Mouse (Mus musculus) regulatory T cell (primary cell): ENCODE measurements around the gene Eloa.

Source experiments
- in situ Hi-C: fragments of 300-600 bp; cut with MboI, MseI; formaldehyde crosslinking; loops from one replicate; pipeline ENCODE4 v1.15.1; 2025; ENCODE audit warnings: high pct_unique_total_duplicates

Gene Eloa

GRCm38 (mm10) chr4:135985193-135985592 is 36.4 kb downstream of the Eloa start:
- in situ Hi-C loops, result no loop called here

GRCm38 (mm10) chr4:135984556-135984955 is 37.0 kb downstream of the Eloa start:
- in situ Hi-C loops, result loop anchor here (5.0 kb wide), 1 partner anchor 68 kb away; the partner anchor contains the start of gene Rpl11

- in situ Hi-C loops, result loop anchor here (5.0 kb wide), 1 partner anchor 71 kb away; the partner anchor contains the start of gene Rpl11
Measured at GRCm38 (mm10) chr4:135981524-135982063, 40.0 kb downstream of the Eloa start.

GRCm38 (mm10) chr4:135980223-135980622 is 41.3 kb downstream of the Eloa start:
- in situ Hi-C loops, result loop anchor here (5.0 kb wide), 1 partner anchor 72 kb away; the partner anchor contains the start of gene Rpl11

GRCm38 (mm10) chr4:135976146-135976545 is 45.4 kb downstream of the Eloa start:
- in situ Hi-C loops, result no loop called here

GRCm38 (mm10) chr4:135972911-135973811 is 48.4 kb downstream of the Eloa start:
- in situ Hi-C loops, result no loop called here

GRCm38 (mm10) chr4:135972556-135972906 is 49.0 kb downstream of the Eloa start, which contains the start of gene Lypla2:
Lypla2 (minus strand) TSS chr4:135972626.
- in situ Hi-C loops, result no loop called here

GRCm38 (mm10) chr4:135971805-135972555 is 49.6 kb downstream of the Eloa start:
- in situ Hi-C loops, result no loop called here

- in situ Hi-C loops, result no loop called here
Measured at GRCm38 (mm10) chr4:135970585-135970984, 51.0 kb downstream of the Eloa start.

- in situ Hi-C loops, result no loop called here
Measured at GRCm38 (mm10) chr4:135969070-135969750, 52.4 kb downstream of the Eloa start.

- in situ Hi-C loops, result no loop called here
Measured at GRCm38 (mm10) chr4:135968271-135968869, 53.2 kb downstream of the Eloa start.

- in situ Hi-C loops, result no loop called here
Measured at GRCm38 (mm10) chr4:135967086-135967760, 54.3 kb downstream of the Eloa start.

- in situ Hi-C loops, result no loop called here
Measured at GRCm38 (mm10) chr4:135966283-135966682, 55.3 kb downstream of the Eloa start.

- in situ Hi-C loops, result no loop called here
Measured at GRCm38 (mm10) chr4:135965113-135965512, 56.5 kb downstream of the Eloa start.

GRCm38 (mm10) chr4:135964426-135964825 is 57.1 kb downstream of the Eloa start:
- in situ Hi-C loops, result no loop called here

GRCm38 (mm10) chr4:135963457-135964193 is 57.9 kb downstream of the Eloa start, which contains the start of gene Gale:
Gale (plus strand) TSS chr4:135963727.
- in situ Hi-C loops, result no loop called here

- in situ Hi-C loops, result no loop called here
Measured at GRCm38 (mm10) chr4:135962946-135963345, 58.6 kb downstream of the Eloa start.

GRCm38 (mm10) chr4:135962198-135962597 is 59.4 kb downstream of the Eloa start:
- in situ Hi-C loops, result no loop called here

- in situ Hi-C loops, result no loop called here
Measured at GRCm38 (mm10) chr4:135961709-135962108, 59.9 kb downstream of the Eloa start.

- in situ Hi-C loops, result no loop called here
Measured at GRCm38 (mm10) chr4:135960717-135961116, 60.8 kb downstream of the Eloa start.
